Comparison of ENCODE assay signal across 1 mouse cellular context in the genomic region with DNA sequence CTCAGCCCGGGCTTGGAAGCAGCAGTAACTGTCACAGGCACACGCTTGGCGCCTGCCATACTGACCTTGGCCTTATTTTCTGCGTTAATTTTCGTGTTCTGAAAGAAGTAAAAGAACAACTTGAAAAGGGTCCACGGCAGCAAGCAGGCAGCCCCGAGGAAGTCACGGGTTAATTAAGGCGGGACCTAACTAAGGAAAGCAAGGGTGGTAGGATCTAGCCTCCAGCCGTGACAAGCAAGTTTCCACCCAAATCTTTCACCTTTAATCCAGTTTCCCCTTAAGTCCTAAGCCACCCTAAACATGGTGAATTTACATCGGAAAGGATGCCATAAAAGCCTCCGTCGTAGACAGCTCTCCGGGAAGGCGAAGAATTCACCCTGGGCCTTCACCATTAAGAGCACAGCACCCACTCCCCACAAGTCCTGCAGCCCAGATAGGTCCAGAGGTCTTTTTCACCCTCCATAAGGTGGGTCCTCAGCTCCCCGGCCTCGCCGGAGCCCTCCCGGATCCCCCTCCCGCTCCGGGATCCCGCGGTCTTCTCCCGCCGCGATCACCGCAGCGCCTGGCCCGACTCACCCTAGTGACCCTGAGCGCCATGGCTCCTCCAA.
TF ChIP-seq lines count a peak whose summit lies in the region.

No protein-coding gene starts in this region.

TF ChIP-seq in ES-E14, 5 proteins besides CTCF, POLR2A, EP300 and RAD21:
- no peak for TF ChIP-seq ZNF384 (IDR thresholded peaks at IDR 0.05; ENCODE audit: low read depth, low read length)
- no peak for TF ChIP-seq MAFK (IDR thresholded peaks at IDR 0.05; ENCODE audit: insufficient read depth, low read depth, low read length)
- no peak for TF ChIP-seq CHD2 (IDR thresholded peaks at IDR 0.05; ENCODE audit: low read depth, low read length)
- no peak for TF ChIP-seq ZC3H11A (IDR thresholded peaks at IDR 0.05; ENCODE audit: borderline replicate concordance, low read depth, low read length)
- no peak for TF ChIP-seq HCFC1 (IDR thresholded peaks at IDR 0.05; ENCODE audit: borderline replicate concordance, insufficient read depth, low read length)
TF ChIP-seq in ES-E14: peak in this region for 0.
